Mouse (Mus musculus) liver, embryonic 14.5 days (tissue): ENCODE data around the gene Gm9821.

Experiments
- CTCF ChIP-seq: IDR thresholded peaks from 2 replicates; pipeline ENCODE4 v1.5.1; 2016; ENCODE audit warnings: antibody characterized with exemption, low read depth, control low read depth
- EP300 ChIP-seq: IDR thresholded peaks from 2 replicates; pipeline ENCODE4 v1.6.1; 2016; ENCODE audit warnings: antibody characterized with exemption, low read depth

DNA sequence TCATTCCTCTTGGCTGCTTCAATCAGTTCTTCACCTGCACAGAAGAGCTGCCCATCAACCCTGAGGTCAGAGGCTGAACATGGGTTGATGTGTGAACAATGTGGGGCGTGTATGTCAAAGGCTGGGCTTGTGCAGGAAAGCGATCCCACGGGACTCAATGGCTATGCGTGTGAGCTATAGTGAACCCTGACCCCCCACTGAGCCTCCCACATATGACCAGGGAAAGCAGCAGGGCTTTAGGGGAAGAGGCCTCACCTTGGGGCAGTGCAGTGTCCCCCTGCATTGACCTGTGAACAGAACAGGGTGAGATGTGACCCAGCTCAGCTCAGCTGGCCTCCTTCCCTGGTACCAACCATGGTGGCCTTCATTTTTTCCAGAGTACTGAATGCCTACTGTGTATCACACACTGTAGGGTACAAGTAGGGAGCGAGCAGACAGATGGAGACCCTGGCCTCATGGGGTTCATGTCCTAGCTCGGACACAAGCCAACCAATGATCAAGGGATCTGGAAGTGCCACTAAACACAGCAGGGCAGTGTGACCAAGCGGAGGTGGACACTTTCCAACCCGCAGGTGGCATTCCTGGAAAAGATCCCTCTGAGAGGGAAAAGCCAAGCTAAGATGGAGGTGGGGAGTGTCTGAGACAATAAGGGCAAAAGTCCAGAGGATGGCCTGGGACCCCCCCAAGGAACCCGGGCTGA, 10.5 kb upstream of the Gm9821 start:
- no peak for TF ChIP-seq CTCF
- TF ChIP-seq EP300 = no peak
